Mouse (Mus musculus) ES-Bruce4 (cell line): Measurements from ENCODE around the gene Ckb.

Experiments used
- CTCF ChIP-seq: IDR thresholded peaks from one replicate; pipeline ENCODE4 v1.8.1; 2011; ENCODE audit warnings: low read depth, low read length
- POLR2A ChIP-seq: IDR thresholded peaks from one replicate; pipeline ENCODE4 v1.8.1; 2011; ENCODE audit warnings: low read length; ENCODE audit not compliant: insufficient read depth

GRCm38 (mm10) chr12:111681305-111681704 lies 9.2 kb upstream of the Ckb start:
- TF ChIP-seq CTCF: no peak
- no peak for TF ChIP-seq POLR2A
